Mouse (Mus musculus): Measurements from ENCODE around the gene Rhox4b. TPM values are rescaled to one million over a fixed set of nuclear protein-coding genes. Genes with fewer than 3 reads are reported as not detected.
"Not testable (repeated sequence)": the region's sequence is repeated elsewhere in the genome, so short reads cannot be mapped to it uniquely, and the experiment has no call there.

Rhox4b gene
- polyA plus RNA-seq (2015; fragmentation: Nextera tagmentation; extraction: Ambion mirVana) = not detected in 2 replicates

DNA sequence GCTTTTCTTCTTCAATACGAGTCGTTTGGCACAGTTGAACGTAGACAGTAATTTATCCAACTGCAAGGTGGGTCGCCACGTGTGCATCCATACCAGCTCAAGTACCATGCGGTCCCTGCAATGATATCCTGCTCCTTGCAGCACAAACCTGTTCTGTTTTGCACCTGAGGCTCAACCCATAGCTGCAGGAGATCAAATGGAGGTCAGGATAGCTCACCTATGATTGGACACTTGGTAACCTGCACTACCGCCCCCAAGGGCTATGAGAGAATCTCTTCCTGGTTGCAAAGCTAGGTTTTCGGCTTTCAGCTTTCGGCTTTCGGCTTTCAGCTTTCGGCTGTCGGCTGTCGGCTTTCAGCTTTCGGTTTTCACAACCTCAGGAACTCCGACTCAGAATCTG, at the start of gene Rhox4b:
TSS of gene Rhox4b (plus strand) at position 301 of the 400 bp plus-strand sequence.
- H3K27ac ChIP-seq = not testable (repeated sequence)
- WGBS (ENCODE audit: insufficient replicate concordance) = 74% methylated on average over 15 of the region's 15 CpGs

DNA sequence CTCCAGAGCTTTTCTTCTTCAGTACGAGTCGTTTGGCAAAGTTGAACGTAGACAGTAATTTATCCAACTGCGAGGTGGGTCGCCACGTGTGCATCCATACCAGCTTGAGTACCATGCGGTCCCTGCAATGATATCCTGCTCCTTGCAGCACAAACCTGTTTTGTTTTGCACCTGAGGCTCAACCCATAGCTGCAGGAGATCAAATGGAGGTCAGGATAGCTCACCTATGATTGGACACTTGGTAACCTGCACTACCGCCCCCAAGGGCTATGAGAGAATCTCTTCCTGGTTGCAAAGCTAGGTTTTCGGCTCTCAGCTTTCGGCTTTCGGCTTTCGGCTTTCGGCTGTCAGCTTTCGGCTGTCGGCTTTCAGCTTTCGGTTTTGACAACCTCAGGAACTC, 41.7 kb upstream of the Rhox4b start, which contains the start of gene Rhox4a2:
TSS of gene Rhox4a2 (plus strand) at position 301 of the 400 bp plus-strand sequence.
- not testable (repeated sequence) for H3K4me2 ChIP-seq; ATAC-seq (ENCODE audit: low read depth); H3K9ac ChIP-seq; H3K9me3 ChIP-seq (replicated peaks); DNase-seq; H3K27me3 ChIP-seq; H3K4me1 ChIP-seq (replicated peaks); H3K27ac ChIP-seq; H3K4me3 ChIP-seq (replicated peaks); H3K36me3 ChIP-seq
- WGBS (ENCODE audit: insufficient replicate concordance) = 79% methylated on average over 8 of the region's 16 CpGs

More for the DNA sequence above, at the start of gene Rhox4b:
- not testable (repeated sequence) for H3K4me1 ChIP-seq (replicated peaks); ATAC-seq (ENCODE audit: low read depth); H3K27me3 ChIP-seq; H3K4me2 ChIP-seq; H3K9ac ChIP-seq; H3K4me3 ChIP-seq (replicated peaks); DNase-seq; H3K9me3 ChIP-seq (replicated peaks); H3K36me3 ChIP-seq

DNA sequence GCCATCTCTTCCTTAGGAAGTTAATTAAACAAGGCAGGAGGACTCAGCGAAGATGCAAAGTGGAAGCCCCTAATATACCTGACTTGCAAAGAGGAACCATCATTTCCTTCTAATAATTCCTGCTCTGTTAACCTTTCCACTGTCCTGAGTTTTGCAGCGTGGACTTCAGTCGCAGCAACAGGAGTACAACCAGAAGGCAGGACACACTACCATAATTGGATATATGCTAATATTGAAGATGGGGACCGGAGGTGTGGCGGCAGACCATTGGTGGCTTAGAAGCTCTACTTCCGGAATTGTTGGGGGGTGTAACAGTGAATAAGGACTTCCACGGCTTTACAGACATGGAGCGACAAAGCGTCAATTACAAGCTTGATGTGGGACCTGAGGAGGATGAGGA, 20.5 kb upstream of the Rhox4b start, which contains the start of gene Rhox2b:
TSS of gene Rhox2b (plus strand) at position 301 of the 400 bp plus-strand sequence.
- not testable (repeated sequence) for H3K9me3 ChIP-seq (replicated peaks); H3K4me2 ChIP-seq; H3K9ac ChIP-seq; H3K27me3 ChIP-seq; H3K27ac ChIP-seq; H3K4me3 ChIP-seq (replicated peaks); ATAC-seq (ENCODE audit: low read depth); H3K36me3 ChIP-seq; H3K4me1 ChIP-seq (replicated peaks); DNase-seq
- WGBS (ENCODE audit: insufficient replicate concordance) = no CpG with 5 or more reads among the region's 9 CpGs

DNA sequence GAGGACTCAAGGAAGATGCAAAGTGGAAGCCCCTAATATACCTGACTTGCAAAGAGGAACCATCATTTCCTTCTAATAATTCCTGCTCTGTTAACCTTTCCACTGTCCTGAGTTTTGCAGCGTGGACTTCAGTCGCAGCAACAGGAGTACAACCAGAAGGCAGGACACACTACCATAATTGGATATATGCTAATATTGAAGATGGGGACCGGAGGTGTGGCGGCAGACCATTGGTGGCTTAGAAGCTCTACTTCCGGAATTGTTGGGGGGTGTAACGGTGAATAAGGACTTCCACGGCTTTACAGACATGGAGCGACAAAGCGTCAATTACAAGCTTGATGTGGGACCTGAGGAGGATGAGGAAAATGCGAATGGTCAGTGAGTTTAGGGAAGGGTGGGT, 21.1 kb downstream of the Rhox4b start, which contains the start of gene Rhox2c:
TSS of gene Rhox2c (plus strand) at position 301 of the 400 bp plus-strand sequence.
- H3K27ac ChIP-seq; H3K9me3 ChIP-seq (replicated peaks); DNase-seq; H3K36me3 ChIP-seq; H3K27me3 ChIP-seq; H3K4me3 ChIP-seq (replicated peaks); H3K4me1 ChIP-seq (replicated peaks); ATAC-seq (ENCODE audit: low read depth); H3K9ac ChIP-seq; H3K4me2 ChIP-seq: not testable (repeated sequence)
- WGBS (ENCODE audit: insufficient replicate concordance) = 78% methylated on average over 7 of the region's 10 CpGs

DNA sequence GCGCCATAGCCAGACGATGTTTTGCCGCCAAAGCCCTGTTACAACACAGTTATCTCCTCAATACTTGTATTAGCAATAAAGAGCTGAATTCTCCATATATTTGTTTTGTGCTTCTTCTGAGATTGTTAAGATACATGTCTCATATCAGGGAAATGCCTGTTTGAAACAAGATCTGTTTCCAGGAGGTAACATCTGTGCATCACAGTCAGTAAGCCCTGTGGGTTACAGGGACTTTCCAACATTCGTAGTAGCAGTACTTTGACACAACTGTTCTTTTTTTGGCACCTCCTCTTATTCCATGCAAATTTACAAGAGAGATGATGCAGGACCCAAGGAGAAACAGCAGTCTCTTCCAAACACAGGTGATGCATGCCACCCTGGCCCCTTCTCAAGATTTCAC, 26.0 kb downstream of the Rhox4b start, which contains the start of gene Rhox3c:
TSS of gene Rhox3c (plus strand) at position 301 of the 400 bp plus-strand sequence.
- not testable (repeated sequence) for H3K27ac ChIP-seq

DNA sequence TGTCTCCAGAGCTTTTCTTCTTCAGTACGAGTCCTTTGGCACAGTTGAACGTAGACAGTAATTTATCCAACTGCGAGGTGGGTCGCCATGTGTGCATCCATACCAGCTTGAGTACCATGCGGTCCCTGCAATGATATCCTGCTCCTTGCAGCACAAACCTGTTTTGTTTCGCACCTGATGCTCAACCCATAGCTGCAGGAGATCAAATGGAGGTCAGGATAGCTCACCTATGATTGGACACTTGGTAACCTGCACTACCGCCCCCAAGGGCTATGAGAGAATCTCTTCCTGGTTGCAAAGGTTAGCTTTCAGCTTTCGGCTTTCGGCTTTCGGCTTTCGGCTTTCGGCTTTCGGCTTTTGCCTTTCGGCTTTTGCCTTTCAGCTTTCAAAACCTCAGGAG, 47.7 kb downstream of the Rhox4b start, which contains the start of gene Rhox4c:
TSS of gene Rhox4c (plus strand) at position 301 of the 400 bp plus-strand sequence.
- H3K27ac ChIP-seq; H3K9me3 ChIP-seq (replicated peaks); ATAC-seq (ENCODE audit: low read depth); H3K4me3 ChIP-seq (replicated peaks); H3K4me1 ChIP-seq (replicated peaks); H3K36me3 ChIP-seq; DNase-seq; H3K9ac ChIP-seq; H3K4me2 ChIP-seq; H3K27me3 ChIP-seq: not testable (repeated sequence)
- WGBS (ENCODE audit: insufficient replicate concordance) = 77% methylated on average over 14 of the region's 14 CpGs

More for the DNA sequence above, 26.0 kb downstream of the Rhox4b start, which contains the start of gene Rhox3c:
- not testable (repeated sequence) for H3K4me1 ChIP-seq (replicated peaks); ATAC-seq (ENCODE audit: low read depth); H3K4me2 ChIP-seq; H3K36me3 ChIP-seq; DNase-seq; H3K27me3 ChIP-seq; H3K4me3 ChIP-seq (replicated peaks); H3K9me3 ChIP-seq (replicated peaks); H3K9ac ChIP-seq
- WGBS (ENCODE audit: insufficient replicate concordance) = 70% methylated on average over 3 of the region's 4 CpGs

Other genes with a start within 250 kb of the Rhox4b start
- 227 and 254 TPM in 2 replicates for gene Ndufa1, start 241.3 kb upstream of the Rhox4b start, polyA plus RNA-seq (2015; fragmentation: Nextera tagmentation; extraction: Ambion mirVana)
- gene Rnf113a1, start 241.2 kb upstream of the Rhox4b start, polyA plus RNA-seq (2015; fragmentation: Nextera tagmentation; extraction: Ambion mirVana) = 3.0 and 3.6 TPM in 2 replicates
- gene Gm9, start 221.5 kb upstream of the Rhox4b start, polyA plus RNA-seq (2015; fragmentation: Nextera tagmentation; extraction: Ambion mirVana) = not detected in 2 replicates
- gene Rhox1, start 210.2 kb upstream of the Rhox4b start, polyA plus RNA-seq (2015; fragmentation: Nextera tagmentation; extraction: Ambion mirVana) = not detected in 2 replicates
- not detected in 2 replicates for gene Rhox2a, start 187.5 kb upstream of the Rhox4b start, polyA plus RNA-seq (2015; fragmentation: Nextera tagmentation; extraction: Ambion mirVana)
- gene Rhox3a, start 182.6 kb upstream of the Rhox4b start, polyA plus RNA-seq (2015; fragmentation: Nextera tagmentation; extraction: Ambion mirVana) = not detected in 2 replicates
- not detected in 2 replicates for gene Rhox4a, start 167.2 kb upstream of the Rhox4b start, polyA plus RNA-seq (2015; fragmentation: Nextera tagmentation; extraction: Ambion mirVana)
- not detected in 2 replicates for gene Rhox3a2, start 52.5 kb upstream of the Rhox4b start, polyA plus RNA-seq (2015; fragmentation: Nextera tagmentation; extraction: Ambion mirVana)
- not detected in 2 replicates for gene Rhox4a2, start 41.6 kb upstream of the Rhox4b start, polyA plus RNA-seq (2015; fragmentation: Nextera tagmentation; extraction: Ambion mirVana)
- not detected in 2 replicates for gene Rhox2b, start 20.4 kb upstream of the Rhox4b start, polyA plus RNA-seq (2015; fragmentation: Nextera tagmentation; extraction: Ambion mirVana)
- not detected in 2 replicates for gene Rhox2c, start 21.2 kb downstream of the Rhox4b start, polyA plus RNA-seq (2015; fragmentation: Nextera tagmentation; extraction: Ambion mirVana)
- not detected in 2 replicates for gene Rhox3c, start 26.1 kb downstream of the Rhox4b start, polyA plus RNA-seq (2015; fragmentation: Nextera tagmentation; extraction: Ambion mirVana)
- not detected in 2 replicates for gene Rhox4c, start 47.8 kb downstream of the Rhox4b start, polyA plus RNA-seq (2015; fragmentation: Nextera tagmentation; extraction: Ambion mirVana)
- not detected in 2 replicates for gene Rhox2d, start 60.9 kb downstream of the Rhox4b start, polyA plus RNA-seq (2015; fragmentation: Nextera tagmentation; extraction: Ambion mirVana)
- gene Rhox4d, start 81.9 kb downstream of the Rhox4b start, polyA plus RNA-seq (2015; fragmentation: Nextera tagmentation; extraction: Ambion mirVana) = not detected in 2 replicates
- gene Rhox2e, start 98.0 kb downstream of the Rhox4b start, polyA plus RNA-seq (2015; fragmentation: Nextera tagmentation; extraction: Ambion mirVana) = not detected in 2 replicates
- not detected in 2 replicates for gene Rhox3e, start 109.5 kb downstream of the Rhox4b start, polyA plus RNA-seq (2015; fragmentation: Nextera tagmentation; extraction: Ambion mirVana)
- gene Rhox4e, start 124.9 kb downstream of the Rhox4b start, polyA plus RNA-seq (2015; fragmentation: Nextera tagmentation; extraction: Ambion mirVana) = not detected in 2 replicates
- not detected in 2 replicates for gene Rhox2f, start 138.9 kb downstream of the Rhox4b start, polyA plus RNA-seq (2015; fragmentation: Nextera tagmentation; extraction: Ambion mirVana)
- not detected in 2 replicates for gene Rhox3f, start 148.5 kb downstream of the Rhox4b start, polyA plus RNA-seq (2015; fragmentation: Nextera tagmentation; extraction: Ambion mirVana)
- gene Rhox4f, start 175.2 kb downstream of the Rhox4b start, polyA plus RNA-seq (2015; fragmentation: Nextera tagmentation; extraction: Ambion mirVana) = not detected in 2 replicates
- not detected in 2 replicates for gene Rhox3g, start 196.1 kb downstream of the Rhox4b start, polyA plus RNA-seq (2015; fragmentation: Nextera tagmentation; extraction: Ambion mirVana)
- gene Rhox2g, start 211.0 kb downstream of the Rhox4b start, polyA plus RNA-seq (2015; fragmentation: Nextera tagmentation; extraction: Ambion mirVana) = not detected in 2 replicates
- not detected in 2 replicates for gene Rhox4g, start 218.8 kb downstream of the Rhox4b start, polyA plus RNA-seq (2015; fragmentation: Nextera tagmentation; extraction: Ambion mirVana)
- gene Rhox3h, start 236.3 kb downstream of the Rhox4b start, polyA plus RNA-seq (2015; fragmentation: Nextera tagmentation; extraction: Ambion mirVana) = not detected in 2 replicates
- gene Rhox2h, start 240.8 kb downstream of the Rhox4b start, polyA plus RNA-seq (2015; fragmentation: Nextera tagmentation; extraction: Ambion mirVana) = not detected in 2 replicates

All from liver, embryonic 13.5 days (tissue).